Mouse (Mus musculus) limb, embryonic 15.5 days (tissue): ENCODE data around the gene Exoc3l2. TPM values are rescaled to one million over a fixed set of nuclear protein-coding genes. Genes with fewer than 3 reads are reported as not detected.

Source experiments
- ATAC-seq: fragments of 200-750 bp; cut with Nextera tagmentation; 2 replicates; pipeline ENCODE4 v1.8.0; 2017; ENCODE audit warnings: low read depth, moderate TSS enrichment; ENCODE audit not compliant: insufficient number of reproducible peaks, low FRiP score, low TSS enrichment
- H3K27ac ChIP-seq: fragments of 300-500 bp; sonication (generic); 2 replicates; pipeline ENCODE4 v1.5.1; 2015; ENCODE audit warnings: moderate library complexity, mild to moderate bottlenecking, inconsistent platforms
- H3K27me3 ChIP-seq: fragments of 300-500 bp; sonication (generic); 2 replicates; pipeline ENCODE4 v1.6.1; 2015; ENCODE audit warnings: inconsistent platforms
- H3K36me3 ChIP-seq: fragments of 300-500 bp; sonication (generic); 2 replicates; pipeline ENCODE4 v1.6.1; 2015; ENCODE audit warnings: inconsistent platforms
- H3K4me1 ChIP-seq: fragments of 300-500 bp; sonication (generic); 2 replicates; pipeline ENCODE4 v1.6.1; 2015; ENCODE audit warnings: inconsistent platforms
- H3K4me2 ChIP-seq: fragments of 300-500 bp; sonication (generic); 2 replicates; pipeline ENCODE4 v1.6.1; 2015; ENCODE audit warnings: mild to moderate bottlenecking, inconsistent platforms
- H3K4me3 ChIP-seq: fragments of 300-500 bp; sonication (generic); 2 replicates; pipeline ENCODE4 v1.5.1; 2015; ENCODE audit warnings: mild to moderate bottlenecking, inconsistent platforms
- H3K9ac ChIP-seq: fragments of 300-500 bp; sonication (generic); 2 replicates; pipeline ENCODE4 v1.6.1; 2015; ENCODE audit warnings: inconsistent platforms
- H3K9me3 ChIP-seq: fragments of 300-500 bp; sonication (generic); 2 replicates; pipeline ENCODE4 v1.6.1; 2016; ENCODE audit warnings: inconsistent platforms
- WGBS: fragments of 180-500 bp; shearing (Covaris S2); methylation state at CpG from one replicate; pipeline ENCODE4 v1.1.7; 2015; 5-methylcytosine and 5-hydroxymethylcytosine counted together
- polyA plus RNA-seq: library from polyadenylated mRNA; unstranded; fragments of >200 nt; fragmentation: Nextera tagmentation; extraction: Ambion mirVana; gene quantifications from 2 replicates; pipeline ENCODE4 v1.2.1, GENCODE M21; 2015

The Exoc3l2 gene
- polyA plus RNA-seq, 1 experiment from 2014 or later, result 1.4 TPM

- no peak for ATAC-seq
- Histone ChIP-seq H3K4me3 (no peak overlapping the region), H3K27me3 (peaks cover 46% of the 10 kb centered on the region), H3K9ac (no peak overlapping the region), H3K9me3 (no peaks in the 10 kb centered on the region), H3K36me3 (no peaks in the 10 kb centered on the region), H3K4me1 (peaks cover 27% of the 10 kb centered on the region), H3K27ac (no peak overlapping the region), H3K4me2 (no peak overlapping the region)
- WGBS, result 13% methylated on average over 14 of the region's 14 CpGs
Observed at GRCm38 (mm10) chr7:19470308-19470707, 7.2 kb downstream of the Exoc3l2 start.

GRCm38 (mm10) chr7:19472403-19472802, 9.3 kb downstream of the Exoc3l2 start:
- H3K4me1 ChIP-seq, result peaks cover 24% of the 10 kb centered on the region
- no peaks in the 10 kb centered on the region for H3K9me3 ChIP-seq
- no peak overlapping the region for H3K9ac ChIP-seq
- no peak overlapping the region for H3K27ac ChIP-seq
- no peak overlapping the region for H3K4me2 ChIP-seq
- H3K4me3 ChIP-seq, result no peak overlapping the region
- WGBS, result 26% methylated on average over 4 of the region's 4 CpGs
- peaks cover 48% of the 10 kb centered on the region for H3K27me3 ChIP-seq
- no peaks in the 10 kb centered on the region for H3K36me3 ChIP-seq
- ATAC-seq, result no peak

- no peaks in the 10 kb centered on the region for H3K36me3 ChIP-seq
- peaks cover 31% of the 10 kb centered on the region for H3K4me1 ChIP-seq
- H3K4me2 ChIP-seq, result peak overlapping the region; percentile 93
- H3K4me3 ChIP-seq, result peak overlapping the region; percentile 59
- under 1% methylated on average over 76 of the region's 89 CpGs for whole genome bisulfite sequencing
- H3K9me3 ChIP-seq, result no peaks in the 10 kb centered on the region
- peak overlapping the region; percentile 87 for H3K27ac ChIP-seq
- peak; percentile 85 for ATAC-seq
- peak overlapping the region; percentile 65 for H3K9ac ChIP-seq
- peaks cover 45% of the 10 kb centered on the region for H3K27me3 ChIP-seq
Observed at GRCm38 (mm10) chr7:19473875-19474443, 10.8 kb downstream of the Exoc3l2 start.

- ATAC-seq, result no peak
- no peaks in the 10 kb centered on the region for H3K36me3 ChIP-seq
- H3K4me2 ChIP-seq, result no peak overlapping the region
- peaks cover 19% of the 10 kb centered on the region for H3K27me3 ChIP-seq
- 72% methylated on average over 2 of the region's 2 CpGs for WGBS
- no peak overlapping the region for H3K9ac ChIP-seq
- H3K4me3 ChIP-seq, result no peak overlapping the region
- H3K4me1 ChIP-seq, result peaks cover 27% of the 10 kb centered on the region
- H3K9me3 ChIP-seq, result no peaks in the 10 kb centered on the region
- no peak overlapping the region for H3K27ac ChIP-seq
Observed at GRCm38 (mm10) chr7:19477084-19477483, 14.0 kb downstream of the Exoc3l2 start.

- ATAC-seq, result peak; percentile 15; the same call in 1 of the 2 replicates
- Histone ChIP-seq H3K27me3 (peaks cover 12% of the 10 kb centered on the region), H3K9me3 (no peaks in the 10 kb centered on the region), H3K4me1 (peaks cover 20% of the 10 kb centered on the region), H3K4me2 (no peak overlapping the region), H3K27ac (peak overlapping the region; percentile 59), H3K9ac (no peak overlapping the region), H3K4me3 (no peak overlapping the region), H3K36me3 (no peaks in the 10 kb centered on the region)
- 26% methylated on average over 14 of the region's 14 CpGs for WGBS
Observed at GRCm38 (mm10) chr7:19477624-19478384, 14.7 kb downstream of the Exoc3l2 start.

- Histone ChIP-seq H3K36me3 (no peaks in the 10 kb centered on the region), H3K4me3 (no peak overlapping the region), H3K4me2 (no peak overlapping the region), H3K9me3 (no peaks in the 10 kb centered on the region), H3K27me3 (peaks cover 18% of the 10 kb centered on the region), H3K27ac (no peak overlapping the region), H3K4me1 (no peaks in the 10 kb centered on the region), H3K9ac (no peak overlapping the region)
- ATAC-seq, result no peak
- 80% methylated on average over 8 of the region's 8 CpGs for WGBS
Observed at GRCm38 (mm10) chr7:19483281-19483680, 20.1 kb downstream of the Exoc3l2 start.

GRCm38 (mm10) chr7:19485488-19485887, 22.4 kb downstream of the Exoc3l2 start:
- Histone ChIP-seq H3K4me3 (no peak overlapping the region), H3K4me2 (no peak overlapping the region), H3K27me3 (peaks cover 40% of the 10 kb centered on the region), H3K36me3 (no peaks in the 10 kb centered on the region), H3K4me1 (peaks cover 7% of the 10 kb centered on the region), H3K9me3 (no peaks in the 10 kb centered on the region), H3K9ac (no peak overlapping the region), H3K27ac (no peak overlapping the region)
- WGBS, result 100% methylated on average over 1 of the region's 1 CpGs
- no peak for ATAC-seq

- Histone ChIP-seq H3K4me1 (peaks cover 7% of the 10 kb centered on the region), H3K9me3 (no peaks in the 10 kb centered on the region), H3K4me3 (no peak overlapping the region), H3K27me3 (peaks cover 50% of the 10 kb centered on the region), H3K36me3 (no peaks in the 10 kb centered on the region), H3K4me2 (no peak overlapping the region), H3K27ac (no peak overlapping the region), H3K9ac (no peak overlapping the region)
- WGBS, result 87% methylated on average over 7 of the region's 7 CpGs
- ATAC-seq, result no peak
Observed at GRCm38 (mm10) chr7:19486549-19486948, 23.4 kb downstream of the Exoc3l2 start.

- Histone ChIP-seq H3K4me2 (peak overlapping the region; percentile 22; the same call in 1 of the 2 replicates), H3K4me3 (peak overlapping the region; percentile 22), H3K27me3 (peaks cover 58% of the 10 kb centered on the region), H3K4me1 (peaks cover 12% of the 10 kb centered on the region), H3K9me3 (no peaks in the 10 kb centered on the region), H3K9ac (no peak overlapping the region), H3K36me3 (no peaks in the 10 kb centered on the region), H3K27ac (no peak overlapping the region)
- 12% methylated on average over 31 of the region's 31 CpGs for WGBS
- no peak for ATAC-seq
Observed at GRCm38 (mm10) chr7:19489525-19489924, 26.4 kb downstream of the Exoc3l2 start.

- Histone ChIP-seq H3K36me3 (no peaks in the 10 kb centered on the region), H3K9me3 (no peaks in the 10 kb centered on the region), H3K4me1 (peaks cover 27% of the 10 kb centered on the region), H3K9ac (0 out of 2 replicates have a peak overlapping the region, but pooled peaks have one; percentile 10), H3K4me3 (no peak overlapping the region), H3K27me3 (peaks cover 54% of the 10 kb centered on the region), H3K27ac (no peak overlapping the region), H3K4me2 (0 out of 2 replicates have a peak overlapping the region, but pooled peaks have one; percentile 25)
- ATAC-seq, result no peak
- WGBS, result 3% methylated on average over 26 of the region's 26 CpGs
Observed at GRCm38 (mm10) chr7:19491731-19492130, 28.6 kb downstream of the Exoc3l2 start.

- Histone ChIP-seq H3K4me3 (no peak overlapping the region), H3K4me2 (no peak overlapping the region), H3K36me3 (no peaks in the 10 kb centered on the region), H3K4me1 (peaks cover 23% of the 10 kb centered on the region), H3K27ac (0 out of 2 replicates have a peak overlapping the region, but pooled peaks have one; percentile 11), H3K27me3 (peaks cover 24% of the 10 kb centered on the region), H3K9me3 (no peaks in the 10 kb centered on the region), H3K9ac (no peak overlapping the region)
- ATAC-seq, result no peak
- 83% methylated on average over 25 of the region's 25 CpGs for WGBS
Observed at GRCm38 (mm10) chr7:19494751-19495474, 31.8 kb downstream of the Exoc3l2 start.
